Mouse (Mus musculus) monocyte, adult 5-6 weeks (primary cell): Measurements from ENCODE around the gene Tfap2e. TPM values are rescaled to one million over a fixed set of nuclear protein-coding genes. Genes with fewer than 3 reads are reported as not detected.

Experiments used
- ATAC-seq: fragments of 153-309, 156-312 bp; replicated peaks from 2 replicates; pipeline ENCODE4 v1.8.0; 2017; ENCODE audit warnings: mild to moderate bottlenecking; ENCODE audit not compliant: low TSS enrichment, insufficient number of reproducible peaks, severe bottlenecking, poor library complexity, low FRiP score
- total RNA-seq: library from RNA; stranded (forward); fragments of 200-1000, 200-491, 200-594 nt; gene quantifications from 3 replicates; pipeline ENCODE4 v1.2.3, GENCODE M21; 2017

The Tfap2e gene
- not detected in 3 replicates for total RNA-seq

GRCm38 (mm10) chr4:126736001-126736414, at the start of gene Tfap2e:
Tfap2e (minus strand) TSS chr4:126736240.
- no peak for ATAC-seq

GRCm38 (mm10) chr4:126782996-126783395, 47.0 kb upstream of the Tfap2e start:
- ATAC-seq, result no peak

GRCm38 (mm10) chr4:126782512-126782911, 46.5 kb upstream of the Tfap2e start:
- no peak for ATAC-seq

GRCm38 (mm10) chr4:126781871-126782270, 45.8 kb upstream of the Tfap2e start:
- no peak for ATAC-seq

- ATAC-seq, result no peak
These were observed 44.1 kb upstream of the Tfap2e start for GRCm38 (mm10) chr4:126779826-126780775.

- ATAC-seq, result no peak
These were observed 43.1 kb upstream of the Tfap2e start for GRCm38 (mm10) chr4:126779148-126779581.

- no peak for ATAC-seq
These were observed 39.1 kb upstream of the Tfap2e start for GRCm38 (mm10) chr4:126775182-126775581.

GRCm38 (mm10) chr4:126773871-126774270, 37.8 kb upstream of the Tfap2e start:
- ATAC-seq, result no peak

- ATAC-seq, result no peak
These were observed 34.8 kb upstream of the Tfap2e start for GRCm38 (mm10) chr4:126770831-126771230.

- ATAC-seq, result no peak
These were observed 33.9 kb upstream of the Tfap2e start for GRCm38 (mm10) chr4:126769800-126770563.

- no peak for ATAC-seq
These were observed 27.4 kb upstream of the Tfap2e start for GRCm38 (mm10) chr4:126763483-126763882.

GRCm38 (mm10) chr4:126762586-126763359, 26.7 kb upstream of the Tfap2e start:
- ATAC-seq, result no peak

GRCm38 (mm10) chr4:126759435-126759834, 23.4 kb upstream of the Tfap2e start:
- no peak for ATAC-seq

- ATAC-seq, result no peak
These were observed 22.3 kb upstream of the Tfap2e start for GRCm38 (mm10) chr4:126758299-126758698.

- ATAC-seq, result no peak
These were observed 20.7 kb upstream of the Tfap2e start for GRCm38 (mm10) chr4:126756766-126757165.

GRCm38 (mm10) chr4:126754736-126755374, 18.8 kb upstream of the Tfap2e start:
- ATAC-seq, result no peak

GRCm38 (mm10) chr4:126754231-126754611, 18.2 kb upstream of the Tfap2e start:
- ATAC-seq, result no peak
